Mouse (Mus musculus) T-helper 2 cell (primary cell): Measurements from ENCODE around the gene Rad9b.

Experiments used
- in situ Hi-C: fragments of 300-600 bp; cut with MboI, MseI; formaldehyde crosslinking; loops from one replicate; pipeline ENCODE4 v1.15.1; 2025; ENCODE audit warnings: high pct_unique_total_duplicates

Gene Rad9b

DNA sequence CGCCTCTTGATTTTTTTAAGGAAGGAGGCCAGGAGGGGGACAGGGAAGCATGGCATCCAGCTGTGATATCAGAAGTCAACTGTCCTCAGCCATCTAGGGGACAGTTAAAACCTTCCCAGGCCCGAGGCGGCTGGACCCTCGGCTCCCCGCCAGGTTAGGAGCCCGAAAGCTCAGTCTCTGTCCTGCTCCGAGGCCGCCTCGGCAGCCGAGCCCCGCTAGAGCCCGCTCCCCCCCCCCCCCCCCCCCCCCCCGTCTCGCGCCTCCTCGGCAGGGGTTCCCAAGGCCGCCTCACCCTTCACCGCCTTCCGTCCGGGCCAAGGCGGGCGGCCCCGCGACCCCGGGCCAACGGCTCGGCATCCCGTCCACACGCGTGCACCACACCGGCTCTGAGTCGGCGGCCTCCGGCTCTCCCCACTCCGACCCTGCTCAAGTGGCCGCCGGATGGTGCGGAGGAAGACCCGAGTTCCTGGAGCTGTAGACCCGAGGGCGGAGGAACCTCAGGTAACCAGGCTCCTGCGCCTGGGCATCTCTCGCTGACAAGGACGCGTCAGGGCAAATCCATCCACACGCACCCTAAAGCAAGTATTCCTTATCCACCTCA, 17.7 kb upstream of the Rad9b start, which contains the start of gene Gpn3:
Gpn3 (plus strand) TSS at position 286 of the 601 bp plus-strand sequence.
- in situ Hi-C loops, result no loop called here

DNA sequence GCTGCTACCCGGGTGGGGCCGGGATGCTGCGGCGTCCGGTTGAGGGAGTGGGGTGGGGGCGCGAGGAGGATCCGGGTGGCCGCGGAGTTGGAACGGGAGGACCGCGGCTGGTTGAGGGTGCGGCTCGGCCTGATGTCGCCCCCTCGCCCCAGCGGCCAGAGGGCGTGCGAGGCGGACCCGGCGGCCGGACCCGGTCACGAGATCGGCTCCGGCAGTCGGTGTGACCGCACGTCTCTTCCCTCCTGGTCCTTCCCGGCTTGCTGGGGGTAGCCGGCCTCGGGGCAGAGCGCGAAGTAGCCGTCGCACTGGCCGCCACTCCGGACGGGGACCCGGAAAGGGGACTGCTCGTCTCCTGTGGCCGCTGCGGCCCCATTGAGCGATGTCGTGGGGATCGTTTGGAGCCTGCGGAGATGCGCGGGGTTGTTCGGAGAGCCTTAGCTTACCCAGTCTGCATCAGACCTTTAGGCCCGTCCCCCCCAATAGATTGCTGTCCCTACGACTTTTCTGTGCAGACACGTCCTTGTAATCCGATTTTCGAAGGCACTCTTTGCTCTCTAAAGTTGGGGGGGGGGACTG, 547 bp upstream of the Rad9b start:
- in situ Hi-C loops, result loop anchor here (5.0 kb wide), 1 partner anchor 87 kb away; no protein-coding TSS in a partner anchor

DNA sequence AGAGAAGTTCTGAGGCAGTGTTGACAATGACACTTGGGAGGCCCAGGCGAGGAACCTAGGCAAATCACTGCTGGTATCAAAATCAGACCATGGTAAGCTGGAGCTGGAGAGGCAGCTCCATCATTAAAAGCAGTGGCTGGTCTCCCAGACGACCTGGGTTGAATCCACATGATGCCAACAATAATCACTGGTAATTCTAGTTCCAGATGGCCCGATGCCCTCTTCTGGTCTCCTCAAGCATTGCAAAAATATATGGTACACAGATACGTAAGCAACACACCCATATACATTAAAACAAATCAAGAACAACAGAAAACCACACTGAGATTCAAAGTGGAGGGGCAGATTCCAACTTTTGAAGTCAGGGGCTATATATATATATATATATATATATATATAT, 8.3 kb downstream of the Rad9b start:
- in situ Hi-C loops, result no loop called here

DNA sequence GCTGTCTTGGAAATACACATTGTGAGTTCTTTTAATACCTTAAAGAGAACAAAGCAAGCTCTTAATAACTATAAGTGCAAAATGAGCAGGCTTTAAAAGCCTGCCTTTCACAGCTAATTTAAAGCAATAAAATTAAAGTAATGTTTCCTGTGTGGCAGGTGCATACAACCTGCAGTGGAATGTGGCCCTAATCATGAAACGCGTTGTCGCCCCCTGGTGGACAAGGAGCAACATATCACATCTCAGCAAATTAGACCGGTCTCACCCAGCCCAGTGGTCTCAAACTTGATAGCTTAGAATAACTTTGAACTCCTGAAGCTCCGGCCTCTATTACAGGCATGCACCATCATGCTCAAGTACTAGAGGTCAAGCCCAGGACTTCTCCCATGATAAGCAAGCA, 9.8 kb downstream of the Rad9b start:
- in situ Hi-C loops, result no loop called here

DNA sequence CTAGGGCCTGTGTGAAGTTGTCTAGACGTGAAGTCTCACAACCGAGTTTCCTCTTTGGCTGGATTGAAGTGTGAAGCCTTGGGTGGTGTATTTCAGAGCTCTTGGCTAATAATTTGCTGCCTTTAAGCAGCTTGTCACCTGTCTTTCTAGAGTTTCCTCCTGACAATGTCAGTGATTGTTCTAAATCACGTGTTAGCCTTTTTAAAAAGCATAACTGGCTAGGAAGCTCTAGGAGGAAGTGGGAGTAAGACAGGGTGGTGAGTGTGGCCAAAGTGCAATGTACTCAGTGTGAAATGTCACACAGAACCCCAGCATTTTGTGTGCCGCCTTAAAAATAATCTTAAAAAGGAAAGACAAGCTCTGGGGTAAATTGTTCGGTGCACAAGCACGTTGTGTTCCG, 10.3 kb downstream of the Rad9b start:
- in situ Hi-C loops, result no loop called here

DNA sequence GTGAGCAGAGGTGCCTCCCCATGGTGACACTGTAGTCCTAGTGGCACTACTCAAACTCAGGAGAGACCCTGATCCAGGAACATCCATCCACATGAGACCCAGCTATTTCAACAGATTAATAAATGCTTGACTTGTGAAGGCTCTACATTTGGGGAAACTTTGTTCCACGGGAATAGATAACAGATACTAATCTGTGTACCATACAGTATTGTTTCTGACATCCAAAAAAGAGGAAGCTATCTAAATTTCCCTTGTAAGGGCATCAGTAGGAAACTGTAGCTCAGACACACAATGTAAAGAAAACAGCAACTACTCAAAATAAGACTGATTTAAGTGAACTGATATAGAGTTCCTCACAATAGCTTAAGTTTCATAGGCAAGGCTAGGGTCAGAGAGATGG, 11.2 kb downstream of the Rad9b start:
- in situ Hi-C loops, result no loop called here

DNA sequence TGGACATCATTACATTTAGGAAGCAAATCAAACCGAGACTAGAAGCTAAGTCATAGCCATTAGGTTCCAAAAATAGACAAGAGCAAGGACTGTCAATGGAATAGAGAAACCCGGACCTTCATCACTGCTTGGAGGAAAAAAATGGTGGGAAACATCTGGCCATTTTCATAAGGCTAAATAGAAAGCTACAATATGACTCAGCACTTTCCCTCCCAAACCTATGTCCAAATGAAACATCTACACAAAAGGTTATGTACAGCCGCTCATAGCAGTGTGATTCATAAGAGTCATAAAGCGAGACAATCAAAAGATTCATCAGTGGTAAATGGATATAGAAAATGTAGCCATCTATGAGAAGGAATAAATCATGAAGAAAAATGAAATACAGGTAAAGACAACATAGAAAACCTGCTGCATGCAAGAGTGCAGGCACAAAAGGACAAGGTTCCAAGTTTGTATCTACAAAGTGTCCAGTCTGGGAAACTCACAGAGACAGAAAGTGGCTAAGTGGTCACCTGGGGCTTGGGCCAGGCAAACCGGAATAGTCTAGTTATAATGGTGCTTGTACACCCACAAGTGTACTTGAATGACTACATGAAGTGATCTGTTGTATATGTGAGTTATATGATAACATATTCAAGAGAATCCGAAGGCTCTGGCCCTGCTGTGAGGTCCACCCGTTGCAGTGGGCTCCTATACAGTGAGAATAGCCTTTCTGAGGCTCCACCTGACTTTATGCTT, 17.3 kb downstream of the Rad9b start:
- in situ Hi-C loops, result no loop called here

DNA sequence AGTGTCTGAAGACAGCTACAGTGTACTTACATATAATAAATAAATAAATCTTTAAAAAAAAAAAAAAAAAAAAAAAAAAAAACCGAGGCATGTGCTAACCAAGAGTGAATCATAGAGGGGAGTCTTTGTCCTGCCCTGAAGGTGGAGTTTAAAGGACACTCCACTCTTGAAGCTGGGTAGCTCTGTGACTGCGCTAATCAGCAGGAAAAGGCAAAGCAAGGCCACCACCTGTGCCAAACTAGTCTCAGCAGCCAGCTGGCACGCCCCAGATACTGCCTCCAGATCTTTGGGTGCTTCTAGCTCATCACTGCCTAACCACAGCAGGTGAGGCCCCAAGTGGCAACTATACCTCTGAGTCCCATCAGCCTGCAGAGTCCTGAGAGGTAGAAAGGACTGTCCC, 19.4 kb downstream of the Rad9b start:
- in situ Hi-C loops, result no loop called here

DNA sequence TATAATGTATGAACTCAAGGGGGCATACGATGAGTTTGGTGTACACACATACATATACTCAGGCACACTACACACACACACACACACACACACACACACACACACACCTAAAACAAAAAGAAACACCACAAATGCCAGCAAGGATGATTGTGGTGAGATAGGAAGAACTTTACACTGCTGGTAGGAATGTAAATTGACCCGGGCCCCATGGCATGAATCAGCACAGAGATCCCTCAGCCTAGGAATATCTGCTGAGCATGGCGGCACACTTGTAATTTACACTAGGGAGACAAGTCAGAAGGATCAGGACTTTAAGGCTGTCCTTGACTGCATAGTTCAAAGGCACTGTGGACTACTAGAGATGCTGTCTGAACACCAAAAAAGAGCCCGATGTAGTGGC, 23.8 kb downstream of the Rad9b start:
- in situ Hi-C loops, result no loop called here

DNA sequence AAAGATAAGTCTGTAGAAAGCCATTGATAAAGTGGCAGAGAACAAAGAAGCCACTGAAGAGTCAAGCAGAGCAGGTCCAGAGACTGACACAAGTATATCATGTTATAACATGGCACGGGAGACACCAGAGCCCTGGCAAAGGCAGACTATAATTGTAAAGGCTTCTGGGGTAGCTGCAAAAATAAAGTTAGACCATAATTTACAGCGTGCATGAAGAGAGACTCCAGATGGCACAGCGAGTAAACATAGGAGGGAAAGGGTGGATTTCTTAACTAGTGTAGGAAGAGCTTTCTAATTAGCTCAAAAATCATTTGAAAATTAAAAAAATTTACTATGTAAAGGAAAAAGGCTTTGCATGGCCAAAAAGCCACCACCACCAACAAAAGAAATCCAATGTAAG, 26.8 kb downstream of the Rad9b start:
- in situ Hi-C loops, result no loop called here

DNA sequence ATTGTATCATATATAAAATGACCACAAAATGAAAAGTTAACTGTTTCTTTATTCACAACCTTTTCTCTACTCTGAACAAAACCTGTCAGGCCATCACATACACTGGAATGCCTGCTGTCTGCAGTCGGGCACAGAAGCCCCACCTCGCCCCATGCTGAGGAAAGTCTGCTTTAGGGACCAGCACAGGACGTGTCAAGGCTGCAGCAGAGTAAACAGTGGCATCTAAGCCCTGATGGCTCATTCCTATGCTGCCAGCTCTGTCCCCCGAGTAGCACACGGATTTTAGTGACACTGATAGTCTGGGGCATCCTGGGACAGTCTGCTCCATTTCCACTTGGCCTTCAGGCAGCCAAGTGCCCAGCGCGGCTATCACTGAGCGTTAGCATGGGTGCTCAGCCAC, 28.6 kb downstream of the Rad9b start:
- in situ Hi-C loops, result no loop called here

DNA sequence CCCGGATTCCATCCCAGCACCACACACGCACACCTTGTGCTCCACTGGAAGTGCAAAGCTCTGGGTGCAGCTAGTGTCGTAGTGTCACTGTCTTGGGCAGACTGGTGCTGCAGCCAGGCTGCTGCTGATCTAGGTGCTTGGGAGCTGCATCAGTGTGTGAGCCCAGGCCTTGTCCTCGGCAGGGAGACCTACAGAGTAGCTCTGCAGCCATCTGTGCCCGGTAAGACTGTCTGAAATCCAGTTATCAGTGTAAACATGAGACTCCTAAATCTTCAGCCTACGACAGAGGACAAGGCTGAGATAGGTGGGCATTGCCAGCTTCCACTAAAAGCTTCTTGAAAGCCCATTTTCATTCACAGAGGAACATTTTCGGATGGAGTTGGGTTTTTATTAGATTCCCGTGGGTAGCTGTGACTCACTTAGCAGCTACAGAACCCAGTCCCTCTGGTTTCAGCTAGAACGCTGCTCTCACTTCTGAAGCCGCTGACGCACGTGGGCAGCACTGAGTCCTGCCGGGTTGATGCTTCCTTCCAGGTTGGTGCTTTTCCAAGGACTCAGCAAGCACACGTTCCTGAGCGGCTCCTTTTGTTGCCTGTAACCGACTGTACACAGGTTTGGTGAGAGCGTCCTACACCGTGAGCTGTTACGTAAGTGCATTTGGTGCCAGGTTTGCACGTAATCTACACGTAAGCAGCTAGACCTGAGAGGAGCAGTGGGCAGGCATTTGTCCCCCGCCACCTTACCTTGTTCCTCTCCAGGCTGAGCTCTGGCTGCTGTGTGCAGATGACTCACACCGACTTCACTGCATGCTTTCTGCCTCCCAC, 29.2 kb downstream of the Rad9b start:
- in situ Hi-C loops, result no loop called here

DNA sequence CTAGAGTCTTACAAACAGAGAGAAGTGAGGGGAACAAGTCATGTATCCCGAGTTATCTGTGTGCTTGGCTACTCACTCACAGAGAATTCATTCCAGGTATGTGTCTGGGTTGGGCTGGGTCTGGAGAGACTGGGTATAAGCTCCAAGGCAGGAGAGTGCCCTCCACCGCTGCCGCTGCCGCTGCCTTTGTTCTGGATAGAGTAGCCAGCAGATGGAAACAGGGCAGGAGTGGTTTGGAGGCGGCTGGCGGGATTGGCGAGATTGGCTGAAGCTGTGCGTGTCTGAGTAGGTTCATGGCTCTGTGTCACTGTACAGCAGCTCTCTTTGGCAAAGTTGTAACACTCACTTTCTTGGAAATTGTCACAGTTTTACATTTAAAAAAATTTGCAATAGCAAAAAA, 30.5 kb downstream of the Rad9b start:
- in situ Hi-C loops, result no loop called here

DNA sequence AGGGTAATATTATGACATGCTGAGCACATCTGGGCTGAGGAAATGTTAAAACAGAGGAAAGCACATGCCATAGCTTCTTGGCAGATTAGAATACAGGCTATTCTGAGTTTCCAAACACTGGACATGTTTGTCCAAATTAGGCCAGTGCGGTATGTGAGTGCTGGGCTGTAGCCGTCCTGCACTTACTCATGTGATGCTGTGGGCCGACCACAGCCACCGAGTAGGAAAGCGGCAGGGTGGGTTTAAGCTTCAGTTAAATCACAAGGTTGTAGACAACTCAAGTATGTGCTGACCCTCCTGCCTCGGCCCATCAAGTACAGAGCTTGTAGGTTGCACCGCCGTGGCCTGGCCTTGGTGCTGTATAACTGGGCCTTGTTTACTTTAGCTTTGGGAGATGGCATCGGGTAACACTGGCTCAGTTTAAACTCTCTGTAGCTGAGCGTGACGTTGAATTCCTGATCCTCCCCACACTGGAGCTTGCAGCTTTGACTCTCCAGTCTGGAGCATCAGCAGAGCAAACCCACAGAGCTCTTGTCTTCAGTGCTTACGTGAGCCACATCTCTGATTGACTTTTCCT, 33.7 kb downstream of the Rad9b start:
- in situ Hi-C loops, result no loop called here

DNA sequence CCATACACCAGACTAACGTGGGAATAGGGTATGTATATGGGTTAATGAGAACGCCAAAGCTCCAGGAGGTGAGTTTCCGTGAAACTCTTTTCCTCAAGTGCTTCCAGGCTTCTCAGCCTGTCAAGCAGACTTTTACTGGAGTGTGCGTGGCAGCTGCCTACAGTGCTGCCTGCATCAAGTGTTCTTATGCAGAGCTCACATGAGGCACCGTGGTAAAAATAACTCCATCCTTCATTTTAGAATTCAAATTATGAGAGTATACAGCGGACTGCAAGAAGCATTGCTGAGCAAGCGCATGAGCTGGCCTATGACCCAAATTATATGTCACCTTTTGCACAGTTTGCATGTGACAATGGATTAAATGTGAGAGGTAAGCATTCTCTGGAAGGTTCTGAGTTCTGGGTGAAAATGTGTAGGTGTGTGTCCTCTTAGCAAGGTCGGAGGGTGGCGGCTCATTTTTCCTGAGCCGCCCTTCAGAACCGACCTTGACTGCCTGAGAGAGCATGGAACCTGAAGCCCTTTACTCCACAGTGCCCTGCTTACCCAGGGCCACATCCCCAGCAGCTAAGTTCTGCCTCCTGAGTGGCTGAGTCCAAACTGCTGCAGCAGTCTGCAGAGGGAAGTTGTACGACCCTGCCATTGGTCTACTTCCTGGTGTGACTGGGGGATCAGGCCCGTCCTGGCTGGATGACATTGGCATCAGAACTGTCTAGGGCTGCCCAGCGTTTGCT, 34.4 kb downstream of the Rad9b start:
- in situ Hi-C loops, result loop anchor here (5.0 kb wide), 1 partner anchor 52 kb away; no protein-coding TSS in a partner anchor

DNA sequence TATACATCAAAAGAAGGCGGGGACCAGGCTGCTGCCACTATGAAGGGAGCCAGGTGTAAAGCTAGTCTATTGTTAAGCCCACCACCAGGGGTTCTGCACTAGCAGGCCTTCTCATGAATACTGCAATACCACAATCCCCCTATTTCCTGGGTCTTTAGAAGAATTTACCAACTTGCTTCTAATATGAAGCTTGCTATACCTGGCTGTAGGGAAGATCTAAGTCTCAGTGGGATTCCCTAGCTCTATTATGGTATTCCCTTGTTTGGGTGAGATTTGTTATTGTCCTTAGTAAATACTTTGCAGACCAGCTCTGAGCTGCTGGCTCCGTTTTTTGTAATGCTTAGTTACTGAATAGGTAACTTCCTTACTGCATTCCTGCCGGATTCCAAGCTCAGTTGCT, 35.1 kb downstream of the Rad9b start:
- in situ Hi-C loops, result loop anchor here (5.0 kb wide), 1 partner anchor 52 kb away; no protein-coding TSS in a partner anchor

DNA sequence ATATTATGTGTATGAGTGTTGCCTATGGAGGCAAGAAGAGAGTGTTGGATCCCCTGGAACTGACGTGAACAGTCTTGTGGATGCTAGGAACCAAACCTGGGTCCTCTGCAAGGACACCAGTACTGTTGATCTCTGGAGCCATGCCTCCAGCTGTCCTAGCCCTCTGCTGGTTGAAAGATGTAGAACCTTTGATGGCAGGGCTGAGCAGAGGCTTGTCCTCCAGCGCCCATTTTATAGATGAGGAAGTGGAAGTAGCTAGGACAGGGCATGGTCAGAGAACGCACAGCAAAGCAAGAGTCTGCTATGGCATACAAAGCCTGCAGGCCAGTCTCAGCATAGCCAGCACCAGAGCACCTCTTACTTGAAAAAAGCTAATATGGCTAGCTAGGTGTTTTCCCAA, 35.9 kb downstream of the Rad9b start:
- in situ Hi-C loops, result loop anchor here (5.0 kb wide), 1 partner anchor 51 kb away; no protein-coding TSS in a partner anchor

DNA sequence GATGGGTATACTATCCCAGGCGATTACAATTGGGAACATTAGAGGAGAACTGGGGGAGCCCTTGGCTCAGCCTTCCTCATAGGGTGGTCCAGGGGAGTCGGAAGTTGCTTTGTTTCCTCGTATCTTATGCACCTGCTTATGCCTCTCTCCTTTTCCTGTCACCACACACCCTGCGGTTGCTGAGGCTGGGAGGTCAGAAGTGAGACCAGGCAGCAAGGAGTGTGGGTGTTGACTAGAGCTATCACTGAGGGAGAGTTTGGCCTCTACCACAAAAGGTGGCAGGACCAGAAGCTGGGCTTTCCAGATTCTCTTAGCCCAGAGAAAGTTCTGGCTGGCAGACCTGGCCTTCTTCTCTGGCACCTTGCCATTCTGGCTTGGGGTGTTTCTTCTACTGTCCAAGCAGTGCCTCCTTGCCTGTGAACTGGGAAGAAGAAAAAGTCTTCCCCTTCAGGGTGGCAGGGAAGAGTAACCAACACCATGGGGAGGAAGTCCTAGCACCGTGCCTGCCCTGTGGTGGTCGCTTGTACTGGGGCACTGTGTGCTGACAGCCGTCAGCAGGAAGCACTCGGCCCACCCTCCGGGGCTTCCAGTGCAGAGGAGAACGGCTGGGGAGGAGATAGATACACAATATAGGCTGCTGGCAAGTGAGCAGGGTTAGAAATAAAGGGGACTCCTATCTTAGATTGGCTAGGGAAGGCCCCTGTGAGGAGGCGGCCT, 36.5 kb downstream of the Rad9b start:
- in situ Hi-C loops, result loop anchor here (5.0 kb wide), 1 partner anchor 50 kb away; no protein-coding TSS in a partner anchor

DNA sequence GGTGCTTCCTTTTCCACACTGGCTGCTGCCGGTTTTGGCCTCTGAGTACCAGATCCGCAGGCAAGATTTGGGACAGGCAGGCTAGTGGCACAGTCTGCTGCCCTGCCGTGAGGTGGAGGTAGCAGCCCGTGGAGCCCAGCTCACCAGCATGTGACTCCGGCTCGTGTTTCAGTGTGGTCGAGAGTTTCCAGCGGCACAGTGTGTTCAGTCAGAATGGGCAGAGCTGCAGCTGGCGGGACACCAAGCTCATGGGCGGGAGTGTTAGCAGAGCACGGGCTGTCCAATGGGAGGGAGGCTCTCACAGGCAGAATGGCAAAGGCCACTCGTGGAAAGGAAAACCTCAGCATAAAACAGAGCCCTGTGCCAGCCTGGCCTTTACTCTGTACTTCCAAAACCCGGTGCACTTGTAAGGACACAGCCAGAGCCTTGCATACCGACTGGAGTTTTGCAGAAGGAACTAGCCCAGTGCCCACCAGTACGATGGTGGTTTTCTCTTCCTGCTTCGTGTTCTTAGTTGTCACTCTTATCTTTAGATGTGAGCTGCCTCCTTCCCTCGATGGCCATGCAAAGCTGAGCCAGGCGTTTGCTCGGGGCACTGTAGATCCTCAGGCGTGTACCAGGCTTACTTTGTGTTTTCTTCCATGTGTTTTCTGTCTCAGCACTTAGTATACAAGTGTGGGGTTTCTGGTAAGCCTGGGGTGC, 38.9 kb downstream of the Rad9b start:
- in situ Hi-C loops, result loop anchor here (5.0 kb wide), 1 partner anchor 48 kb away; no protein-coding TSS in a partner anchor
